Mouse (Mus musculus): ENCODE results near the gene Med13. TPM values are rescaled to one million over a fixed set of nuclear protein-coding genes. Genes with fewer than 3 reads are reported as not detected.

Gene Med13
- 10 to 100 TPM; 55.5 to 60.9 TPM for total RNA-seq (2021)
- long read RNA-seq, partial matches to known transcripts: 3 of 7 reads
- long read RNA-seq, other reads (novel, unspliced or antisense): 4 of 7 reads

- peak; percentile 40 to 65 for DNase-seq (ENCODE audit: low spot score in 2 of 2)
Measured at GRCm38 (mm10) chr11:86356854-86357788, at the start of gene Med13. Med13 (minus strand) TSS chr11:86357602.

DNA sequence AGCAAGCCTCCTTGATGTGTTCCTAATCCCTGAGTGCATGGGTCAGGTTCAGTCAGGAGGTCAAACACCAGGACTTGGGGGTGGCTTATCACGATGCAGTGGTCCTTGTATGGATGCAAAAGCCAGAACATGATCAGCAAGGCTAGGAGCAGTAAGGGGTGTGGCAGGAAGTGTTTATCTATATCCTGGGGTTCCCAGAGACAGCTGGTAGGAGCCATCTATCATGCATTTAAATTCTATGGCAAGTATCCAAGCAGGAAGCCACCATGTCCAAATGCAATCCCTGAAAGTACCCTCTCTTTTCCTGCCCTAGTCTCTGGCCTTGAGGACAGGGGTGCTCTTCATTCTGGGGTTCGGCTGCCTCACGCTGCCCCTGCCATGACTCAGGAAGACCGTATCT lies 47.2 kb upstream of the Med13 start:
- no peak for DNase-seq (ENCODE audit: low spot score in 2 of 2)

GRCm38 (mm10) chr11:86403845-86404244 lies 46.4 kb upstream of the Med13 start:
- no peak for DNase-seq (ENCODE audit: low spot score in 2 of 2)

DNA sequence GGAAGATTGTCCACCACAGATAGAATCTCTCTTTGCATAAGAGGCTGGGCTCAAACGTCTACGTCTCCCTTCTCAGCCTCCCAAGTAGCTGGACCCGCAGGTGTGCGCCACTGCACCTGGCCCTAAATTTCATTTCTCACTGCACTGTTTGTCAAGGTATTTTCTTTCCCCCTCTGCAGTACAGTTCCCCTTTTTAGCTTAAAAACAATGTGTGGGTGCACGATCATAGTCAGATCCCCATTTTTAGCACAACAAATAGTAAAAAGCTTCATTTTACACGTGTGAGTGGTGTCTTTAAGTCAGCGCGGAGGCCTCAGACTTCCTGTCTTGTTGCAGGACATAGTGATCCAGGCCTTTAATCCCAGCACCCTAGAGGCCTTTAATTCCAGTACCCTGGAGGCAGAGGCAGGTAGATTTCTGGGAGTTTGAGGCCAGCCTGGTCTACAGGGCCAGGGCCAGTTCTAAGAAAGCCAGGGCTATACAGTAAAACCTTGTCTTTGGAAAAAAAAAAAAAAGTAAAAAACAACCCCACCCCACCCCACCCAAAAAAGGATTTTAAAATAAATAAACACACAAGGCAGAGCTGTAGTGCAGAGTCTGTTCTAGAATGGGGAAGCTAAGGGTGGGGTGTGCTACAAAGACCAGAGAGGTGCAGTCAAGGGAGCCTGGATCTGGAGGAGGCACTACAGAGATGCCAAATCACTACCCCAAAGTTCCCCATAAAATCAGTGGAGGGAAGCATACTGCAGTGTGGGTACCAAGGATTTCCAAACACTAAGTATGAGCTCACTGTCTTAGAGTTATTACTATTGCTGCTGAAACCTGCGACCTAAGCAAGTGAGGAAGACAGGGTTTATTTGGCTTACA lies 42.1 kb upstream of the Med13 start:
- no peak for DNase-seq (ENCODE audit: low spot score in 2 of 2)

DNA sequence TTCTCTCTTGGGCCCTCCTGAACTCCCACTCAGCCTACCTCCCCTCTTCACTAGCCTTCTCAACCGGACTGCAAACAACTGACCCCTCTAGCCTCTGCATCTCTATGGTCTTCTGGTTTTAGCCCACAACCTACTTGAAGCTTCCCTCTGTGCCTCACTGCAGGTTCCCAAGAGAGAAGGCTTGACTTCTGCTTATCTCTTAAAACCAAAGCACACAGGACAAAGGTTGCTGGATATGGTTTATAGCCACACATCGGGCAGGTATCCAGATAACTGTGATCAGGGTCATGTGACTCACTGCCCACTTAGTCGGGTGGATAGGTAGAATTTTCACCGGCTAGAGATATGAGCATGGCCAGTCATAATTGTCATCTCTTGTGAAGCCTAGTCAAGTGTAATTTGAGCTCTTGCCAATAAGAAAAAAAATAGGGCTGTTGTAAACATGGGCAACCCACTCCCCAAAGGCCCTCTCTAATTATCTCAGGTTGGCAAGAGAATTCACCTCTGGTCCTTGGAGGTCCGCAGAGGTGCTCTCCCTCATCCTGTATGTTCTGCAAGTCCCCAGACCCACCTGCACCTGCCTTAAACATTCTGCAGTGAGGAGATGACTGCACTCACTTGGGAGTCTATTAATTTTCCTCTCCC lies 39.7 kb upstream of the Med13 start:
- DNase-seq (ENCODE audit: low spot score in 2 of 2): no peak

DNA sequence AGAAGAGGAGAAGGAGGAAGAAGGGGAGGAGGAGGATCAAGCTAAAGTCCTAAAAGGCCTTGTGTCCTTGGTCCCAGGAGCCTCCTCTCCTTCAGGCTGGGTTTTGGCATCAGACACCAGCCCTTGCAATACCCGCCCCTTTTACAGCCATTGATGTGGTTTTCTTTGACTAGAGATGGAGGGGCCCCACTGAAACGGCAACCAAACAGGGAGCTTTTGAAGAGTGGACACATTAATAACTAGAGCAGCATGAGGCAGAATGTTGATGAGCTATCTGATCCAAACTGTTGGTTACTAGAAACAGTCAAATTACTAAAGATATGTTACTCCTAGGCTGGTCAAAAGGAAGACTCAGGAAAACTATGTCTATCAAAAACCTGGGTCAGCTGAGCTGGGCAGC lies 39.1 kb upstream of the Med13 start:
- DNase-seq (ENCODE audit: low spot score in 2 of 2): no peak

DNA sequence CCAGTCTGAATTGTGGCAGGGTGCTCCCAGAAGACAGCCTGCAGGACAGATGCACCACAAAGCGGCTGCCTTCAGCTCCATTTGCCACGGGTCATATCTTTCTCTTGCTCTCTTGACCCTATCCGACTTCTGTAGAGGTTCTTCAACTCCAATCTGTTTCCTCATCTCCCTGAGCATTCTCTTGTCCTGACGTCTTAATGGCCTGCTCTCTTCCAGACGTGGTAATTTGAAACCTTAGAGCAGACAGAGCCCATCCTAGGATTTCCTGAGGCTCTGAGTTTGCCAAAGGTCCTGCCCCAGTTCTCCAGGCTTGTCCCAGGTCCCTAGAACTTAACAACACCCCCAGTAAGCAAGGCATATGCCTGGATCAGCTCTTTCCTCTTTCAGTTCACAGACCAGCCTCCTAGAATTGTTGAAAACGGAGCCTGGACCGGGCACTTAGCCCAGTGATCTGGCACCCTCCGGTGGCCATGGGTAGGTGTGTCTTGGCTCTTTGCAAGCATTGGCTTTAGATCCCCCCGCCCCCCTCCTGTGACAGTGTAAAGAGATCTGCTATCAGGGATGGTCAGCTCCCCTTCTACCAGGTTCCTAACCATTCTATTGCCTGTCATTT lies 38.2 kb upstream of the Med13 start:
- DNase-seq (ENCODE audit: low spot score in 2 of 2): peak; percentile 44 to 68

DNA sequence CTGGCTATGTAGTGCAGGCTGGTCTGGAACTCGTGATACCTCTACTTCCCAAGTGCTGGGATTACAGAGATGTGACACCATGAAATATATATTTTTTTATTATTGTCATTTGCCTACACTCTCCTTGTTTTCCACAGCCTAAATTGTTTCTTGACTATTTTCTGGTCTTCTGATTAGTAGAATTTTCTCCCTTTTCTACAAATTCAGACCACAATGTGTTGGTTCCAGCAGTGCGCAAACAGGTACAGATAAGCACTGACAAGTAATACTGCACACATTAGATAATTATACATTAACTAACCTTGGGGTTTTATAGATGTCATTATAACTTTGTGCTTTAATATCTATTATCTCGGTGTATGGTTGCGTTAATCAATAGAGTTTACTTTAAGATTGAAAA lies 37.7 kb upstream of the Med13 start:
- no peak for DNase-seq (ENCODE audit: low spot score in 2 of 2)

DNA sequence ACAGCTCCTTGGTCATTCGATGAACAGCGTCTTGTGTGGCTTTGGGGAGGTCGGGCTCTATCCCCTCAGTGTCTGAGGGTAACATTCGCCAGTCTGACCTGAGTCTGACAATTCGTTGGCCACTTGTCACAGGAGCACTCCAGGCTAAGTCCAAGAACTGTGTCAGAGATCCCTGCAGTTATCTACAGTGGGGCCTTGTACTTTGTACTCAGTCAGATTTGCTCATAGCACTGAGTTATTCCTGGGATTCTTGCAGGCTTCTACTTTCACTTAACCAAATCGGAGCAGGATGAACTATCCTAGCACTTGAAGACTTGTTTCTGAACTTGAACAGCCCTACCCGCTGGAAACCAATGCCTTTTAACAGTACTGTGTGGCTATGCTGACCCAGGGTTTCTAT lies 34.3 kb upstream of the Med13 start:
- DNase-seq (ENCODE audit: low spot score in 2 of 2): no peak

DNA sequence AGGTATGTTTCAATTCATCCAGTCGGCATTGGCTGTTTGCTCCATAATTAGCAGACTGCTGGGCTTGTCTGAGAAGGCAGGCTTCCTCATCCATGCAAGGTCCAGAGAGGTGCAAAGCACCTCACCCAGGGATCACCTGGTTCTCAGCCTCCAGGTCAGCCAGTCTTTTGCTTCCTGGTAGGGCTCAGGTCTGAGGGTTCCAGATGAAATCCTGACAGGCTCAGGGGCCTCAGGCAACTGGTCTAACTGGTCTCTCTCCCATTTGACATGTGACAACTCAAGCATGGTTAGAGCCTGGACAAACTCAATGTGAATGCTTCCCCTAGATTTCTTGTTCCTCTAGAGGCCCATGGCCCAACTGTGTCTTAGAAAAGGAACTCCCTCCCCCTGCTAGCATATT lies 32.9 kb upstream of the Med13 start:
- DNase-seq (ENCODE audit: low spot score in 2 of 2): no peak

GRCm38 (mm10) chr11:86389506-86389905 lies 32.1 kb upstream of the Med13 start:
- DNase-seq (ENCODE audit: low spot score in 2 of 2): no peak

GRCm38 (mm10) chr11:86388821-86389480 lies 31.5 kb upstream of the Med13 start:
- DNase-seq (ENCODE audit: low spot score in 2 of 2): no peak

GRCm38 (mm10) chr11:86387121-86387893 lies 29.9 kb upstream of the Med13 start:
- no peak for DNase-seq (ENCODE audit: low spot score in 2 of 2)

DNA sequence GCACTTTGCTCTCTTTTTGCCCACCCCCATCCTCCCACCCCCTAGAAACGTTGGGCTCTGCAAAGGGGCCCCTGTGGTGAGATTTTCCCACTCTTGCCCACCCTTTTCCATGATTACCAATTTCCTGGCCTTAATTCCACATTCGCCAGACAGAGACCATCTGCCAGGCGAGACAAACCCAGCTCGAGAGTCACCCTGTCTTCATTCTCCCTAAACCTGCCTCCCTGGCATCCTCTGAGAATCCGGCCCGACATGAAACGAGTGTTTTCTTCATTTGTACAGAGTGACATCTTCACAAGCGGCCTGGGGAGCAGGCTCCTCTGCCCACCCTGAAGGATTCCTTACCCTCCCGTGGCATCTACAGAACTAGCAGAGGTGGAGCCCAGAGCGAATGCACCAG lies 29.2 kb upstream of the Med13 start:
- peak; percentile 8 to 20 for DNase-seq (ENCODE audit: low spot score in 2 of 2)

DNA sequence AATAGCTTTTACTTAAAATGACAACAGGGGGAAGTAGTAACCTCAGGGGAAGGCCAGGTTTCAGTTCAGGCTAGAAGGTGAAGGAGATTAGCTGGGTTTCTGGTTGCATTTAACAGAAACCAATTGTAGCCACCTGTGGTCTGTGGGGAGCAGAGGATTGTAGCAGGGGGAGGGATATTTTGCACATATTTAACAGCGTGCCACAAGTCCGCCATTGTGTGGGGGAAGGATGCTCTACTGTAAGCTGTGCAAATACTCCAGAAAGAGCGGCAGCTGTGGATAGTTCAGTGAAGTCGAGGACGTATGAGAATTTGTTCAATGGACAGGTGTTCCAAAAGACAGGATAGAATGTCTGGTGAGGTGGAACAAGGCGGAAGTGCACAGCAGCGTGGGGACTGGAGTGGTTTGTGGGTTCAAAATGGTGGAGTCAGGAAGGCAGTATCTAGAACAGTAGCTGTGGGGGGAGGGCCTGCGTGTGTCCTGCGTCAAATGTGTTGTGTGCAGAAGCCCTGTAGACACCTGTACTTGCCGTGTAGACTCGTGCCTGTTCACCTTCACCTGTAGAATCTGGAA lies 28.4 kb upstream of the Med13 start:
- DNase-seq (ENCODE audit: low spot score in 2 of 2): no peak

DNA sequence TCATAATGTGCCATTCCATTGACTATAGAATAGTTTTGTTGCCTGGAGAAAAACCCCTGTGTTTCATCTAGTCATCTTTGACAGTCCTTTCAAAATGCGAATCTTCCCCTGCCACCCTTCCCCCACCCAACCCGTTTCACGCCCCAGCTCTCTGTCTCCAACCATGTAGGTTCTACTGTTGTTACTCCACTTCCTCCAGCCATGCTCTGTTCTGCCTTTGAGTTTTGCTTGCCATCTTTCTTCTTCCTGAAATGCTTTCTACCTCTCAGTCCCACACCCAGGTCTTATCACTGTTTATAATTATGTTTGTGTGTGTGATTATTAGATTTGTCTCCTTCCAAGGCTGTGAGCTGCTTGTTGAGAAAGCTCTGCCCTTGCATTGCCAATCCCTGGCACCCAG lies 26.7 kb upstream of the Med13 start:
- DNase-seq (ENCODE audit: low spot score in 2 of 2): no peak

DNA sequence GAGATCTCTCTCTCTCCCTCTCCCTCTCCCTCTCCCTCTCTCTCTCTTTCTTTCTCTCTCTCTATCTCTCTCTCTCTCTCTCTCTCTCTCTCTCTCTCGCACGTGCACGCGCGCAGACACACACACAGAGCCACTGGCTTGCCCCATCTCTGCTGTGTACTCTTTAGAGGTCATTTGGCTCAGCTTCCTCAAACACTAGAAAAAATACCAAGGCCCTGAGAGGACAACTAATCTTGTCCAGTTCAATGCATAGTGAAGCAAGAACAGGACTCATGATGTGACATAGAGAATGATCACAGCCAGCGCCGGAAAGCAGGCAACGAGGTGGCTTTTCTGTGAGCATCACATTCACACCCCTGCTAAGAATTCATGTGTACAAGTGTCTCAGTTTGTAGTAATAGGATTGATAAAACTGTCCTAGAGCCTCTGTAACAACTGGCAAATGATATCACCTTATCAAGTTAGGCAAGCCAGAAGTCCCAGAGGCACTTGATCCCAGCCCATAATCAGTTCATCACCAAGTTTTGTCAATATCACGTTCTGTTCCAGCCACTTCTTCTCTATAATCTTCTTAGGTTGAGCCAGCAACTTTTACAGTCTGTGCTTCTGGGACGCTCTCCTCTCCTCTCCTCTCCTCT lies 25.2 kb upstream of the Med13 start:
- no peak for DNase-seq (ENCODE audit: low spot score in 2 of 2)

- DNase-seq (ENCODE audit: low spot score in 2 of 2): no peak
Measured at GRCm38 (mm10) chr11:86381478-86382091, 24.2 kb upstream of the Med13 start.
